Mouse (Mus musculus): ENCODE data around the gene Btrc.

DNA sequence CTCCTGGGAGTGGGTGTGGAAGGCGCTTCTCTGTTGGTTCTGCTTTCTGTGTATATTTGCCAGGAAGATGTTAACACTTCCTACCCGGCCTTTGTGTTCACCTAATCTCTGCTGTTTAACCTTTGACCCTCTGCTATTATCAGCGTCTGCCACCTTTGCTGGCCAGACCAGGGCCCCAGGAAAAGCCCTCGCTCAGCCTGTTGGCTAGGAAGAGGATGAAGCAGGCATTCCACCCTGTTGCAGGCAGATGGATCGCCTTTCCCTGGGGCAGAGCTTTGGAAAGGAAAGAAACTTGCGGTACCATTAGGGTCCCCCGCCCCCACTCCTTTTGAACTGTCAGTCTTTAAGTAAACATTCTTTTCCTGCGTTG is 212.1 kb downstream of the Btrc start:
- TF ChIP-seq EP300 (IDR thresholded peaks at IDR 0.05; ENCODE audit: low read length): no peak
- no peak for TF ChIP-seq TBP (conservative IDR thresholded peaks at IDR 0.05; ENCODE audit: low read depth, low read length)
- no peak for TF ChIP-seq CTCF (conservative IDR thresholded peaks at IDR 0.05 in 1 of 2, IDR thresholded peaks at IDR 0.05 in 1 of 2; ENCODE audit: low read depth in 2 of 2, low read length in 2 of 2)
- no peak for TF ChIP-seq BHLHE40 (IDR thresholded peaks at IDR 0.05; ENCODE audit: low read depth, low read length)
- TF ChIP-seq RCOR1 (conservative IDR thresholded peaks at IDR 0.05; ENCODE audit: low read depth, low read length): no peak
- no peak for TF ChIP-seq POLR2A (IDR thresholded peaks at IDR 0.05; ENCODE audit: low read depth, low read length)
- no peak for TF ChIP-seq KAT2A (IDR thresholded peaks at IDR 0.05; ENCODE audit: insufficient replicate concordance, low read length)

Data from CH12.LX (cell line).